Mouse (Mus musculus) telencephalon, adult 2 months (tissue): ENCODE measurements around the gene Olfr1224-ps1.
"Not testable (repeated sequence)": the region's sequence is repeated elsewhere in the genome, so short reads cannot be mapped to it uniquely, and the experiment has no call there.

Source experiments
- DNase-seq: peaks from one replicate; pipeline ENCODE4 v3.0.0-alpha.2; 2011; ENCODE audit warnings: low read depth, low spot score

The Olfr1224-ps1 gene

DNA sequence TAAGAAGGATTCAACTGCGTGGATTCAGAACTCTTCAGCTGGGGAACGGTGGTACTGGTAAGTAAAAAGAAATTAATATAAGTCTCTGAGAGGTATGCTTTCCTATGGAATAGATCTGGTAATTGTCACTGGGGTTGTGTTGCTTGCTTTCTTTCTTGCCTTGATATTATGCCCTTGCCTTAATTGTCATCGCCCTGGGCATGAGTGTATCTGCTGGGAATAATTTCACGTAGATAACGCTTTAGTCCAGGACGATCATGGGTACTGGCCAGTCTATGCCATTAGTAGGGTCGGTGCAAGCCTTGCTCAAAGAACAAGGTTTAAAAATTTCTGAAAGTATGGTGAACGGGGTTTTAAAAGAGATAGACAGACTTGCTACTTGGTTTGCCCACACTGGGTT is at the start of gene Olfr1224-ps1:
Olfr1224-ps1 (minus strand) TSS at position 101 of the 400 bp plus-strand sequence.
- not testable (repeated sequence) for DNase-seq

DNA sequence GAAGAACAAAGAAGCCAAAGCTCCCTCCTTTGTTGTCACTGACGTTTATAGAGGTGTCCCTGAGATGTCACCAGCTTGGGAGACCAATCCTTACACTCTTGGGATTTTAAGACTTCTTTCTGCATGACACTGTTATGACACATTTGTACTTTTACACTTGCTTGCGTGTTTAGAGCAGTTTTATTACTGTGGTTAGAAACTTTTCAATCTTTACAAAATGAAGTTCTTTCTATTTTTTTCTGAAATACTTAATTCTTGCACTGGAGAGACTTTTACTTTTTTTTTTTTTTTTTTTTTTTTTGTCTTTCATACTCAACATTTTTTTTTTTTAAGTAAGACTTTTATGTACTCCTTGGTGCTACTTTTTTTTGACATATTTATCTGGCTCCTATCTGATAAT is 36.1 kb upstream of the Olfr1224-ps1 start, which contains the start of gene Olfr1226:
Olfr1226 (minus strand) TSS at position 101 of the 400 bp plus-strand sequence.
- DNase-seq, result no peak

DNA sequence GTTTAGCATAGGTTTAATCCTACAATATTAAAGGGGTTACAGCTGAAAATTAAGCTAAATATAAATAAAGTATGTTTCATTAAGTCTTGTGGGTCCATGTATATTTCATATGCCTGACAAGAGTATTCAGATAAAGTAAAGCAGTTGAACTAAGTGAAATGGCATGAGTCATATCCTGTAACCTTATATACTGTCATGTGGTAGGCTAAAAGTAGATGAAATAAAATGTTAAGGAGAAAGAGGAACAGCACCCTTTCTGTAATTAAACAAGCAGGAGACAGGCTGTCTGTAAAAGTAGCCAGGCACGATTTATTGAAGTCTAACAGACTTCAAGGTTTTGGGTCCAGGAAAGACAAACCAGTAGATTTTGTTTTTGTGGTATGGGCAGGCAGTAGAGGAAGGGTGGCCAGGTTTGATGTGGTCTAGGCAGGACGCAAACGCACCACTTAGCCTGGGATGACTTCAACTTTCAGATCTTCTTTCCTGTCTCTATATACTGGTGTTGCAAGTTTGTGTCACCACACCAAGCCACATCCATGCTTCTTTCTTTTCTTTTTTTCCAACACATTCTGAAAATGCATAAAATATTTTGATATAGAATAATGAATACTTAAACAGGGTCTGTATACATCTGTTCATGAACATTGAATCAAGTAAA is 32.6 kb upstream of the Olfr1224-ps1 start:
- no peak for DNase-seq

DNA sequence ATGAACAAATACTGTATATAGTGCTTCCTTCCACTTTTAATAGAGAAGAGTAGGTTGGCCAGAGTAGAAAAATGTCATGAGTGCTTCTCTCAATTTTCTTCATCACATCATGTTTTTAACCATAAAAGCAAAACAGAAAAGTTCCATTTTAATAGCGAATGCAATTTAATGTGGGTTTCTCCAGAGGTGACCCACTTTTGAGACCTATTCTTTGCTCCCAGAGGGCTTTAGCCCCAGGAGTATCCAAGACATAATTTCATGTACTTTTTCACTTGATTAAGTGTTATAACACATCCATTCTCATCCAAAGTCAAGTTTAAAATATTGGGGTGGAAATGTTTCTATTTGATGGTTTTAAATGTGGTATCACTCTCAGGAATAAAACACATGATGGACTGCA is 10.7 kb upstream of the Olfr1224-ps1 start, which contains the start of gene Olfr1225:
Olfr1225 (minus strand) TSS at position 101 of the 400 bp plus-strand sequence.
- DNase-seq, result no peak

DNA sequence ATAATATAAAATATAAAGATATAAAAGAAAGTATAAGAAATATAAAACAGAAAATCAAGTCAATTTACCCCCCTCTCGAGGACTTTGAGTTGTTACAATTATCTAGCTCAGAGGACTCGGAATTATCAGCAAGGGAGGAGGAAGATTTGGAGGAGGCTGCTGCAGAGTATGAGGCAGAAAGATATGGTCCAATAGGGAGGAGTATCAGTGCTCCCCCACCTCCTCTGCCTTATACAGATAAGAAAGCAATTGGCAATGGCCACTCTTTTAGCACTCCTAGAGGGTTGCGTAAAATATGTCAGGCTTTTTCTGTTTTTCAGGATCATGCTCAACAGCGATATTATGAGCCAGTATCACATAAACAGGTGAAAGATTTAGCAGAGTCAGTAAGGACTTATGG is 820 bp upstream of the Olfr1224-ps1 start:
- DNase-seq, result not testable (repeated sequence)

DNA sequence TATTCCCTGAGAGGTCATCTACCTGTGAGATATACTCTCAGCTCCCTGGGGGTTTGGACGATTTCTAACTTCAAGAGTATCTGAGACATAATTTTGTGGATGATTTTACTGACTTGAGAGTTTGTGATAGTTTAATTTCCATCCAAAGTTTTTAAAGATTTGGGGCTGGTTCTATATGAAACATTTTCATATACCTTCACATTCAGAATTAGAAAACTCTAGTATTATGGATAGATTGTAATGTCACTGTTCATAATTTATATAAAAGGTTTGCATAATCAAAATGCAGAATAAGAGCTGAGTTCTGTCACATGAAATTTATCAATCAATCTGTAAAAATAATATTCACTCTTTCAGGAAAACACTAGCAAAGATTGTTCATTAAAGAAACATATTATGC is 12.4 kb downstream of the Olfr1224-ps1 start, which contains the start of gene Olfr1223:
Olfr1223 (minus strand) TSS at position 101 of the 400 bp plus-strand sequence.
- DNase-seq, result no peak

DNA sequence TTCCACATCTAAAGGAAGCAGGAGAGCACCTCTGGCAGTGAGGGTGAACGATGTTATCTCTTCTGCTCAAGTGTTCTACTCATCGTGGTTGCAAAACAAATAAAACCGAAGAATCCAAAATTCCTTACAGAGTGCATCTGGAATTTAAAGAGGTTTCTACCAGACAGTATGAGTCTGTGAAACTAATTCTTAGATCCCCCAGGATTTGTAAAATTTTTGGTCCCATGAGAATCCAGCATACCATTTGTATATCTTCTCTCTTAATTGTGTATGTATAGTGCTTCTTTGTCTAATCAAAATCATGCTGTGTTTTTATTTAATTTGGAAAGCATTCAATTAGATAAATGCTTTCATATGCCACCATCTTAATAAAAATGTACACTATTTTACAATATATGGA is 30.9 kb downstream of the Olfr1224-ps1 start, which contains the start of gene Olfr1222:
Olfr1222 (minus strand) TSS at position 101 of the 400 bp plus-strand sequence.
- DNase-seq, result no peak

DNA sequence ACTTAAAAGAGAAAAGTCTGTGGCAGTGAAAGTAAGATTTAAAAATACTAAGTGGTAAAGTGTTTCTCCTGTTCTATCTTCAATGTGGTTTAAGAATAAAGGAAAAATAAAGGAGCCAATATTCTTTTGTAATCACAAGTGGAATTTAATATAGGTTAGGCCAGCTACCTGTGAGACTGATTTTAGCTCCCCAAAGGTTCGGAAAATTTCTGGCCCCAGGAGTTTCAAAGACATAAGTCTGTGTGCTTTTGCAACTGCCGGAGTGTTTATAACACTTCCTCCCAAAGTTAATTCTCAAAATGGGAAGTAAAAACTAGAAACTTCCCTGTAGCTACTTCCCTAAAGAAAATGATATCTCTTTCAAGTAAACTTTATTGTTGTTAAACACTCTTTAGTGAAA is 46.7 kb downstream of the Olfr1224-ps1 start, which contains the start of gene Olfr1221:
Olfr1221 (minus strand) TSS at position 101 of the 400 bp plus-strand sequence.
- no peak for DNase-seq

DNA sequence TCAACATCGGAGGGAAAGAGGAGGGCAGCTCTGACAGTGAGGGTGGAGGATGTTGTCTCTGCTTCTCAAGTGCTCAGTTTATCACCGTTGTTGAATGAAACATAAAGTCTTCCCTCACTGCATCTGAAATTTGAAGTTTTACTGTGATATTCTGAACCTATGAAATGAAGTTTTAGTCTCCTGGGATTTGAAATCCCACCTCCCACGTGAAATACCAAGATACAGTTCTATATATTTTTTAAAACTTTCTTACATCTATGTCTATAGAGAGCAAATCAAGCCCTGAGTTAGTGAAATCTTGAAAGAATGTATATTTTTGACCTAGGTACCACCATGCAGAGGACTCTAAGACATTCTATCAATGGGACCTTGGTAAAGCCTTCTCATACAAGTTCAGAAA is 57.2 kb downstream of the Olfr1224-ps1 start, which contains the start of gene Olfr1220:
Olfr1220 (minus strand) TSS at position 101 of the 400 bp plus-strand sequence.
- DNase-seq, result no peak

DNA sequence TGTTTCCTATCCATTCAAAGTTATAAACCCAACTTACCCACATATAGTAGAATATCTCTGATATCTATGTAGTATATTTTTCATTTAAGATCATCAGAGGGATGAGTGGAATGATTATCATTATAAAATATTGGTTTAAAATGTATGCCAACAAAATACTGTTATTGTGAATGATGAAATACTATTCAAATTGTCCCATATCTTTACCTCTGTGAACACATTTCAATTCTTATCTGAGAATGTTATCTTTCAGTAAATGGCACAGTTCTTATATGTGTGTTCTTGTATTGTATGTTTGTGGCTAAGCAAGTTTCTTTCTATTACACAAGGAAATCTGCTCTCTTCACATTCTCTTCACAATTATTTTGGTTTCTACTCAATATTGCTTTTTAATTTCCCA is 58.2 kb downstream of the Olfr1224-ps1 start:
- DNase-seq, result no peak
